Comparison of ENCODE assay signal across 20 mouse cellular contexts in genomic region chr8:118348710-118349489, GRCm38 (mm10).
"Had no signal": no experiment of that assay in that cellular context is flagged by ENCODE, and none has a peak within 500 bp of the region (broad histone marks: within the 10 kb centered on the region; RNA-seq: fewer than 3 reads in every experiment).

No protein-coding gene starts in this region.

- H3K9ac ChIP-seq: heart, embryonic 12.5 days; hindbrain, embryonic 13.5 days; hindbrain, embryonic 15.5 days; limb, embryonic 13.5 days; limb, embryonic 15.5 days; liver, embryonic 12.5 days; liver, embryonic 14.5 days had no signal

- ATAC-seq: hindbrain, postnatal 0 days; liver, embryonic 12.5 days had no signal

- H3K4me2 ChIP-seq: heart, embryonic 12.5 days; hindbrain, embryonic 13.5 days; hindbrain, embryonic 15.5 days; limb, embryonic 13.5 days; limb, embryonic 15.5 days; liver, embryonic 12.5 days had no signal

- H3K36me3 ChIP-seq: heart, embryonic 10.5 days; heart, embryonic 12.5 days; hindbrain, embryonic 13.5 days; hindbrain, embryonic 15.5 days; limb, embryonic 13.5 days; limb, embryonic 15.5 days; liver, embryonic 12.5 days had no signal

- DNase-seq: gastrocnemius, postnatal 25 days; heart, adult 18-20 months; heart, postnatal 10 days; kidney, adult 18-20 months; kidney, adult 8-10 months; kidney, postnatal 14 days; kidney, postnatal 36 days; layer of hippocampus, adult 9-11 months; layer of hippocampus, postnatal 36 days; left cerebral cortex, postnatal 4 days had no signal

- H3K4me1 ChIP-seq: hindbrain, embryonic 13.5 days; limb, embryonic 13.5 days; limb, embryonic 15.5 days; liver, embryonic 12.5 days had no signal

- H3K9me3 ChIP-seq: heart, embryonic 10.5 days; hindbrain, embryonic 13.5 days; hindbrain, embryonic 15.5 days; limb, embryonic 15.5 days had no signal

- H3K4me3 ChIP-seq: heart, embryonic 10.5 days; heart, embryonic 12.5 days; hindbrain, embryonic 13.5 days; hindbrain, embryonic 15.5 days; limb, embryonic 13.5 days; limb, embryonic 15.5 days; liver, embryonic 12.5 days had no signal

- H3K27ac ChIP-seq: hindbrain, embryonic 13.5 days; hindbrain, embryonic 15.5 days; hindbrain, postnatal 0 days; kidney, postnatal 0 days; limb, embryonic 13.5 days; limb, embryonic 15.5 days; liver, embryonic 12.5 days; liver, embryonic 14.5 days had no signal

- H3K27me3 ChIP-seq: heart, embryonic 12.5 days; hindbrain, embryonic 13.5 days; hindbrain, embryonic 15.5 days; limb, embryonic 13.5 days; limb, embryonic 15.5 days; liver, embryonic 12.5 days had no signal
